Mouse (Mus musculus): Measurements from ENCODE around the gene Akap7. TPM values are rescaled to one million over a fixed set of nuclear protein-coding genes. Genes with fewer than 3 reads are reported as not detected.

Gene Akap7
- total and polyA plus RNA-seq, 2 experiments from 2014 or later, result 70.5 to 81.3 TPM

DNA sequence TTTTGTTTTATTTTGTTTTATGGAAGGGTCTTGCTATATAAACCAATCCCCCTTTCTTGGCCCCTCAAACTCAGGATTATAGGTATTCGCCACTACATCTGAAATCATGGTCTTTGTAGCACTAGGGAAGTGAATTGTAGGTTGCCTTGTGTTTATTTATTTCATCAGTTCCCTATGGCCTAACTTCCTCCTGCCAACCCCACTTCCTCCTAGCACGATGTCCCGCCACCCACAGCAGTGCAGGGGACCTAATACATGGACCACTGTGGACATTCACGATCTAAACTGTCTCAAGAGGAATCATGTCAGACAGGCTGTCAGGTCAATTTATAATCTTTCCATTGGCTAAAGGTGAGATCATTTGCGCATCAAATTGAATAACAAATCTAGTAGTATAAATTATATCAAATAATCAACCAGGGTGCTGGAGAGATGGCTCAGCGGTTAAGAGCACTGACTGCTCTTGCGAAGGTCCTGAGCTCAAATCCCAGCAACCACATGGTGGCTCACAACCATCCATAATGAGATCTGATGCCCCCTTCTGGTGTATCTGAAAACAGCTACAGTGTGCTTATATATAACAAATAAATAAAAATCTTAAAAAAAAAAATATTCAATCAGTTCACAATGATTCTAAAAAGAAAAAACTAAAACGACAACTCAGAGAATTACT lies 23.1 kb downstream of the Akap7 start:
- Histone ChIP-seq H3K4me3 (ENCODE audit: low read depth, low read length) (no peak overlapping the region), H3K4me1 (ENCODE audit: insufficient read depth, low read length) (no peaks in the 10 kb centered on the region), H3K27ac (ENCODE audit: low read depth, low read length) (no peak overlapping the region), H3K9ac (replicated peaks; ENCODE audit: low read length, poor library complexity, severe bottlenecking) (no peak overlapping the region), H3K36me3 (ENCODE audit: insufficient read depth, low read length) (0 out of 2 replicates have a peak, but pooled peaks cover 2% of the 10 kb centered on the region), H3K4me2 (ENCODE audit: low read depth, low read length, poor library complexity, severe bottlenecking) (no peak overlapping the region), H3K27me3 (ENCODE audit: insufficient read depth, low read length) (no peaks in the 10 kb centered on the region), H3K9me3 (ENCODE audit: low read length) (no peaks in the 10 kb centered on the region)
- DNase-seq (ENCODE audit: low spot score), result no peak
- 92% methylated on average over 8 of the region's 8 CpGs for WGBS
- ATAC-seq (ENCODE audit: low FRiP score), result no peak
- TF ChIP-seq CTCF (IDR thresholded peaks at IDR 0.05), result peak; percentile 17; the same call in 1 of the 2 replicates

DNA sequence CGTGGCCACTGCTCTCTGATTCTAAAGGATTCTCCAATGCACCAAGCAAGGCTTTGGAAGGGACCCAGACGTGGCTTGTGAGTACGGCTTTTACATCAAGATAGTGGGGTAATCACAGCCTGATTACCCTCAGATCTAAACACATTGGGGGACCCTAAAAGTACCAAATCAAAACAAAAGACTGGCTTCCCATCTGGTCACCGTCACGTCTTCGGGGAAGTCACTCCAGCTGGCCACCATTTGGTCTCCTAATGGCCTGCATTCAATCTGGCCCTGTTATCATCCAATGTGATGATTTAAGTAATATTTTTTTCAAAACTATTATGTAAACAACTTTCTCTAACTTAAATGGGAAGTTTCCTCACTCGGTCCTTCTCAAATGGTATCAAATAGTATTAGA lies 24.3 kb downstream of the Akap7 start:
- Histone ChIP-seq H3K4me3 (ENCODE audit: low read depth, low read length) (no peak overlapping the region), H3K36me3 (ENCODE audit: insufficient read depth, low read length) (0 out of 2 replicates have a peak, but pooled peaks cover 2% of the 10 kb centered on the region), H3K4me2 (ENCODE audit: low read depth, low read length, poor library complexity, severe bottlenecking) (no peak overlapping the region), H3K27ac (ENCODE audit: low read depth, low read length) (no peak overlapping the region), H3K9ac (replicated peaks; ENCODE audit: low read length, poor library complexity, severe bottlenecking) (no peak overlapping the region), H3K9me3 (ENCODE audit: low read length) (no peaks in the 10 kb centered on the region), H3K27me3 (ENCODE audit: insufficient read depth, low read length) (no peaks in the 10 kb centered on the region), H3K4me1 (ENCODE audit: insufficient read depth, low read length) (no peaks in the 10 kb centered on the region)
- 89% methylated on average over 7 of the region's 7 CpGs for WGBS
- no peak for DNase-seq (ENCODE audit: low spot score)
- no peak for ATAC-seq (ENCODE audit: low FRiP score)
- no peak for TF ChIP-seq CTCF (IDR thresholded peaks at IDR 0.05)

DNA sequence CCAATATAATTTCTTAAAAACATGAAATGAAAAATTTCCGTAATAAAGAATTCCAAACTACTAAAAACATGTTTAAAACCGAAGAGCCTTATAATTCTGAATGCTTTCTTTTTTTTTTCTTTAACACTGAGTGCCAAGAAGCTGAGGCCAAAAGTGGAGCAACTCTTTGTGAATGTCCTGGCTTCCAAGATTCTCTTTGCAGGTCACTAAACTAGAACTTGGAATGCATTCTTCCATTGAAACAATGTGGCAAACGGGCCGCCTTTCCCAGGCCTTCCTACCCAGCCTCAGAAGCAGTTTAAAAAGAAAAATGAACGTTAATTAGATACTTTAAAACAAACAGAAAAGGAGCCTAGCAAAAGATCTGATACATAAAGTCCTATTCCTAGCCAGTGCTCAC lies 27.5 kb downstream of the Akap7 start:
- Histone ChIP-seq H3K36me3 (ENCODE audit: insufficient read depth, low read length) (0 out of 2 replicates have a peak, but pooled peaks cover 2% of the 10 kb centered on the region), H3K27me3 (ENCODE audit: insufficient read depth, low read length) (no peaks in the 10 kb centered on the region), H3K27ac (ENCODE audit: low read depth, low read length) (no peak overlapping the region), H3K9ac (replicated peaks; ENCODE audit: low read length, poor library complexity, severe bottlenecking) (no peak overlapping the region), H3K9me3 (ENCODE audit: low read length) (no peaks in the 10 kb centered on the region), H3K4me2 (ENCODE audit: low read depth, low read length, poor library complexity, severe bottlenecking) (no peak overlapping the region), H3K4me1 (ENCODE audit: insufficient read depth, low read length) (no peaks in the 10 kb centered on the region), H3K4me3 (ENCODE audit: low read depth, low read length) (no peak overlapping the region)
- DNase-seq (ENCODE audit: low spot score), result no peak
- no peak for TF ChIP-seq CTCF (IDR thresholded peaks at IDR 0.05)
- ATAC-seq (ENCODE audit: low FRiP score), result no peak
- 73% methylated on average over 5 of the region's 5 CpGs for WGBS

DNA sequence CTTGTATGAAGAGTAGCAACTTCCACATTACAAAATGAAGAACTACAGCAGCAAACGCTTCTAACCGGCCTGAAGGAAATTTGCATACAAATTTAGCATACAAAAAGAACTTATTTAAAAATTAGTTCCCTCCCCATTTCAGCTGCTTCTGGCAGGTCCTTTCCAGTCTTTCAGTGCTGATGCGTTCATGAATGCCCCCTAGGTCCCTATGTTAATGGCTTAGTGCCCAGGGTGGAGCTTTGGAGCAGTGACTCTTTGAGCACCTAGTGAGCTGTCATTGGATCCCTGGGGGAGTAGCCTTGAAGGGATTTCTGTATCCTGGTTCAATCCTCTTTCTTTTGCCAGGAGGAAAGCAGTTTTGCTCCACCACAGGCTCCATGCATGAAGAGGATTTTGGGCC lies 28.3 kb downstream of the Akap7 start:
- 27% methylated on average over 3 of the region's 3 CpGs for WGBS
- Histone ChIP-seq H3K27ac (ENCODE audit: low read depth, low read length) (no peak overlapping the region), H3K9ac (replicated peaks; ENCODE audit: low read length, poor library complexity, severe bottlenecking) (no peak overlapping the region), H3K4me1 (ENCODE audit: insufficient read depth, low read length) (no peaks in the 10 kb centered on the region), H3K4me2 (ENCODE audit: low read depth, low read length, poor library complexity, severe bottlenecking) (no peak overlapping the region), H3K4me3 (ENCODE audit: low read depth, low read length) (no peak overlapping the region), H3K9me3 (ENCODE audit: low read length) (no peaks in the 10 kb centered on the region), H3K27me3 (ENCODE audit: insufficient read depth, low read length) (no peaks in the 10 kb centered on the region), H3K36me3 (ENCODE audit: insufficient read depth, low read length) (0 out of 2 replicates have a peak, but pooled peaks cover 2% of the 10 kb centered on the region)
- ATAC-seq (ENCODE audit: low FRiP score) (no peak), DNase-seq (ENCODE audit: low spot score) (no peak)
- TF ChIP-seq CTCF (IDR thresholded peaks at IDR 0.05), result no peak

DNA sequence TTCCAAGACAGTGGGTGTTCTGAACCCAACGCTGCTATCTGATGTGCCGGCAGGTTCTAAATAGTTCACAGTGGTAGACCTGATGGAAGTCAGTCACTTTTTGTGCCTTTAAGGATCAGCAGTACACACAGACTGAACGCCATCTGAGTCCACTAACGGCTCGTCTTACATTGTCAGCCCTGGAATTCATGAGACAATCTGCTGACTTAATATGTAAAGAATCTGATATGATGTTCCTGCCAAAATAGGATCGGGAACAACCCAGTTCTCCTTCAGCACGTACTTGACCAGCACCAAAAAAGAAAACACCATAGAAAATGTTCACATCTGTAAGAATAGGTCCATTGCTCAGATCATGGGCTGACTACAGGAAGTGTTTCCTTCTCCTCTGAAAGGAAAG lies 32.2 kb downstream of the Akap7 start:
- WGBS, result 82% methylated on average over 7 of the region's 7 CpGs
- Histone ChIP-seq H3K9me3 (ENCODE audit: low read length) (no peaks in the 10 kb centered on the region), H3K4me3 (ENCODE audit: low read depth, low read length) (no peak overlapping the region), H3K4me2 (ENCODE audit: low read depth, low read length, poor library complexity, severe bottlenecking) (no peak overlapping the region), H3K27ac (ENCODE audit: low read depth, low read length) (no peak overlapping the region), H3K36me3 (ENCODE audit: insufficient read depth, low read length) (no peaks in the 10 kb centered on the region), H3K9ac (replicated peaks; ENCODE audit: low read length, poor library complexity, severe bottlenecking) (no peak overlapping the region), H3K27me3 (ENCODE audit: insufficient read depth, low read length) (no peaks in the 10 kb centered on the region), H3K4me1 (ENCODE audit: insufficient read depth, low read length) (no peaks in the 10 kb centered on the region)
- no peak for ATAC-seq (ENCODE audit: low FRiP score)
- TF ChIP-seq CTCF (IDR thresholded peaks at IDR 0.05), result no peak
- DNase-seq (ENCODE audit: low spot score), result no peak

DNA sequence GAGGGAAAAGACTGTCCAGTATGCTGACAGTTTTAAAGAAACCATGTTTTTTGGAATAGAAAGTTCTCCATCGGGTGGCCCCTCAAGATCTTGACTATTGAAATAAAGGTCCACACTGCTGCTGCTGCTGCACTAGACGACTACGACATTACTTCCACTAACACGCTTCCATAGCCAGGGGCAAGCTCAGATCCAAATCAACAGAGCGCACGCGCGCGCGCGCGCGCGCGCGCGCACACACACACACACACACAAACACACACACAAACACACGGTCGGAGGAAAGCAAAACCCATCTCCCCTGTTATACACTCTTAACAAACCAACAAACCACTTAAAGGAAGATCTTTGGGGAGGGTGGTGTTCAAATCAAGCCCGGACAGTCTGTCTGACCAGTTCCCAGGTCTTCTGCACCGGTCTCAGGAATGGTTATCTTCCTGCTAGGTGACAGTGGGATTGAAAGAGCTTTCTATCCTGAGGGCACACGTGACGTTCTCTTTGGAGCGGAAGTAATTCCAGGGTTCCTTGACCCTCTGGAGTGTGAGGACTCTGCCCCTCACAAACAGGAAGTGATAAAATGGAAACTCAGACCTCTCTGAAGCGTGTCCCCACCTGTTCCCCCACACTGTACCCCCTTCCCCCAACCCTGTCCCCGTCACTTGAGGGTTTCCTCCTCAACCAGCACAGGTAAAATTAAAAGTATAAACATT lies 32.9 kb downstream of the Akap7 start:
- no peak overlapping the region for H3K4me3 ChIP-seq (ENCODE audit: low read depth, low read length)
- no peak for ATAC-seq (ENCODE audit: low FRiP score)
- H3K4me1 ChIP-seq (ENCODE audit: insufficient read depth, low read length), result no peaks in the 10 kb centered on the region
- WGBS, result 91% methylated on average over 26 of the region's 26 CpGs
- no peak overlapping the region for H3K9ac ChIP-seq (replicated peaks; ENCODE audit: low read length, poor library complexity, severe bottlenecking)
- TF ChIP-seq CTCF (IDR thresholded peaks at IDR 0.05), result no peak
- DNase-seq (ENCODE audit: low spot score), result no peak
- H3K4me2 ChIP-seq (ENCODE audit: low read depth, low read length, poor library complexity, severe bottlenecking), result no peak overlapping the region
- no peaks in the 10 kb centered on the region for H3K9me3 ChIP-seq (ENCODE audit: low read length)
- no peaks in the 10 kb centered on the region for H3K36me3 ChIP-seq (ENCODE audit: insufficient read depth, low read length)
- H3K27ac ChIP-seq (ENCODE audit: low read depth, low read length), result no peak overlapping the region
- H3K27me3 ChIP-seq (ENCODE audit: insufficient read depth, low read length), result no peaks in the 10 kb centered on the region
